Mouse (Mus musculus): ENCODE data around the gene Slc22a14.

Gene Slc22a14

GRCm38 (mm10) chr9:119192202-119192990 is 173.0 kb downstream of the Slc22a14 start:
- DNase-seq = peak; percentile 18

- DNase-seq = no peak
Observed at GRCm38 (mm10) chr9:119181241-119181728, 184.1 kb downstream of the Slc22a14 start.

- no peak for DNase-seq
Observed at GRCm38 (mm10) chr9:119179292-119179691, 186.1 kb downstream of the Slc22a14 start.

- no peak for DNase-seq
Observed at GRCm38 (mm10) chr9:119167608-119168007, 197.7 kb downstream of the Slc22a14 start.

GRCm38 (mm10) chr9:119165548-119165947 is 199.8 kb downstream of the Slc22a14 start:
- DNase-seq = no peak

- DNase-seq = no peak
Observed at GRCm38 (mm10) chr9:119164743-119165142, 200.6 kb downstream of the Slc22a14 start.

DNA sequence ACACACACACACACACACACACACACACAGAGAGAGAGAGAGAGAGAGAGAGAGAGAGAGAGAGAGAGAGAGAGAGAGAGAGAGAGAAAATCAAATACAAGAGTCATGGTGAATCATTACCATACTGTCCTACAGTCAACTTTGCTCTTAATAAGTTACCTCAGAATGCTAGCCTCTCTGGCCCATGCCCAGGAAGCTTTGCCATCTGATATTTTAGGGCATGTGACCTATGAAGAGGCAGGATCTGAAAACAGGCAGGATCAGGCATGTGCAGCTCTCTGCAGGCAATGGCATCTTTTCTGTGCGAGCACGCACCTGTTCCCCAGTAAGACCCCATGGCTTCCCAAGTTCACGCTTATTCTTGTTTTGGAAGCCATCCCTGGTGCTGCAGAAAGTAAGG is 204.7 kb downstream of the Slc22a14 start:
- no peak for DNase-seq

- no peak for DNase-seq
Observed at GRCm38 (mm10) chr9:119158861-119159260, 206.5 kb downstream of the Slc22a14 start, which contains the start of gene Gm47289. Gene Gm47289 (plus strand): TSS chr9:119159161.

DNA sequence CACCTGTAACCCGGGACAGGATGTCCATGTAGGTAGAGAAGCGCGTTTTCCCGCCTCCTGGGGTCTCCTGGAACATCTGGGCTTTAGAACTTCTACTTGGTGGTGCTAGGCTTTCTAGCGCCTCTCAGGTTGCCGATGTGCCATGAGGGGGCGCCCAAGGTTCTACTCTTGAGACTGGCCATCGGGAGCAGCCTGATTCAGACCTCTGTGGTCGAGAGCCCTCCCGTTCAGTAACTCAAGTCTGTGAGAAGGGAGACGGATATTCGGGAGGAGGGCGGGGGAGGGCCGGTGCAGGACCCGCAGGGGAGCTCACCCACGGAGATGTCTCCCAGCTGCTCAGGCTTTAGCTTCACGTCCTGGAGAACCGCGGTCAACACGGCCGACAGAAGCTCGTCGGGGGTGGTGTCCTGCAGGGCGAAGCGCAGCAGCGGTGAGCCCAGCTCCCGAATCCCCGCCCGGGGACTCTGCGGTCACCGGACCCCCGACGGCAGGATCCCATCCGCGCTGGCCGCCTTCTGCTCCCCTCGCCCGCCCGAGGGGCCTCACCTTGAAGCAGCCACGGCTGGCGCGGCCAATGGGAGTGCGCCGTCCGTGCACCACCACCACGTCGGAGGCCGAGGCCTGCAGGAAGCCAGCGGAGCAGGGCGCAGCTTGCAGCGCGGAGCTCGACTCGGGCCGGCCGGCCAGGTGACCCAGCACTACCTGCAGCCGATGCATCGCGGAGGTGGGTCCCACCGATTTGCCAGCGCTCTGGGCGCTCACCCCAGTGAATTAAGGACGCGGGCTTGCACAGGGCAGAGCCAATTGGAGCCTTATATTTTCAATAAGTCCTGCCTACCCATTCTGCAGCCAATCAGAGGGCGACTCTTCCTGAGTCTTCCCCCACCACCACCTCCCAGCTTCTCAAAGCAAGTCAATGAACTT is 208.8 kb downstream of the Slc22a14 start, which contains the start of gene Acaa1b:
Acaa1b (minus strand) TSS at position 816 of the 924 bp plus-strand sequence.
- DNase-seq = peak; percentile 82

GRCm38 (mm10) chr9:119155826-119156225 is 209.5 kb downstream of the Slc22a14 start:
- peak; percentile 45 for DNase-seq

DNA sequence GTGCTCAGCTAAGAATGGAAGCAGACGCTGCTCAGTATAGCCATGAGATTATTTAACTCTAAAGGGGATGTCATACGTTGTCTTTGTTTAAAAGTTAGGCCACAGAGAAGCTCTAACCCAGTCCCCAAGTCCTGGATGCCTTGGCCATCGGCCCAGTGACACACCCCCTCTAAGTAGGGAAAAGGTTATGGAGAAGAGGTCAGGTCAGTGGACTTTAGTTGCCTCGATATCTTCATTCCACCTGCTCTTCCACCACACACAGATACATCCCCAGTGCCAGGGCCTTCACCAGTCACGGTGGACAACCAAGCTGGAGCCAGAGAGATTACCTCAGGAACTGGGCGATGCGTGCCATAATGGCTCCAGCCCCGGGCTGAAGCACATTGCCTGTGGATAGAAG is 209.9 kb downstream of the Slc22a14 start:
- DNase-seq = no peak

GRCm38 (mm10) chr9:119151751-119152150 is 213.6 kb downstream of the Slc22a14 start:
- DNase-seq = no peak

GRCm38 (mm10) chr9:119149601-119150000 is 215.8 kb downstream of the Slc22a14 start:
- peak; percentile 19 for DNase-seq

DNA sequence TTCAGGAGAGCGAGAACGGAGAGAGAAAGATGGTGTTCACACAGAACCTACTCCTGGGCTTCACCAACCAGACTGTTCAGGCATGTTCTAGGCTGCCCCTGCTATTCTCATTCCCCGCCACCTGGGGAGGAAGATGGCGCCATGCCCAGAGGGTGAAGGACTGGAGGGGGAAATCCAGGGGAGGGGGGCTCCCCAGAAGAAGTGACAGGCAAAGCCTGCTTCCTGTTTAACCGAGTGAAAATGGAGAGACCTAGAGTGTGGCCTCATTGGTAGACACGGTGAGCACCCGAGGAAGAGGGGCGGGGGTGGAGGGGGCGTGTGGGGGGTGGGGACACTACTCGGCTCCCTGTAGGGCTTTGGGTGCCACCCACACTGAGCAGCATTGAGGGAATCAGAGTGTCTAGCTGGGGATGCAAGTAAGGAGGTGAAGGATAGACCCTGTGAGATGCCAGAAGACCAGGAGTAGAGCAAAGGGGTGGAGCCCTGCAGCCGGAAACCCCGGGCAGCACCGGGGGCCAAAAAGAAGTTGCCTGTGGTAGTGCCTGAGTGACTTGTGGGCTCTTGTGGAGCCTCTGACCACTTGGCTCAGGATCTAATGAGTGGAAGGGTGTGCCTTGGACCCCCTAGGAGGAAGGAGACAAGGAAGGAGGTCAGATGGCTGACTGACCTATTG is 219.1 kb downstream of the Slc22a14 start:
- no peak for DNase-seq

- DNase-seq = no peak
Observed at GRCm38 (mm10) chr9:119145638-119146037, 219.7 kb downstream of the Slc22a14 start.

DNA sequence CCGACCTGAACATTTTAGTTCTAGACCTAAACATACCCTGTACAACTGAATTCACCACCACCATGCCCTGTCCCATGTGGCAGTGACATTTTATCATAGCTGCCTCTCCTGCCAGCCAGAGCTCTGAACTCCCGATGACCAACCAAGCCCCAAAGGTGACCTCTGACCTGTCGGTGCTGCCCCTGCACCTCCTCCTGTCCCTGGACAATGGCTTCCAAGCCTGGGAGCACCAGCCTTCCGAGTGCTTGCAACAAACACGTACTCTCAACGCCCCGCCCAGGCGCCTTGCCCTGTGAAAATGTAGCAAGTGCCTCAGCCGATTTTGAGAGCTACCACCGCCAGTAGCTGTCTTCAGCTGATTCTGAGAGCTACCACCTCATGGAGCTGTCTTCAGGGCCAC is 220.2 kb downstream of the Slc22a14 start:
- DNase-seq = no peak

DNA sequence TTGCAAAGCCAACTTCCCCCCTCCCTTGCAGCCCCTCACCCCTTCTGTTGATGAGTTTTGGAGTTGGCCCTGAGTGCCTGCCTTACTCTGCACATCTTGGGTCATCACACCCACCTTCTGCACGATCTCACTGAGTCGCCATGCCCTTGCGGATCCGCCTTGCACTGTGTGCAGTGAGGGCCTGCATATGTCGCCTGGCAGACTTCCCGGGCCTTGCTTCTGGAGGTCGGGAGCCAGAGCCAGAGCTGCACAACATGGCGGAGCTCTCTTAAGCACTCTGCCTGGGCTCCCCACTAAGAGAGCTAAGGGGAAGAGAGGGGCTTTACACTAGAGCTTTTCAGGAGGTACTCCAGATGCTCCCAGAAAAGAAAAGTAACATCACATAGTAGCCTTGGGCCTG is 220.7 kb downstream of the Slc22a14 start:
- DNase-seq = no peak

- no peak for DNase-seq
Observed at GRCm38 (mm10) chr9:119143372-119143771, 222.0 kb downstream of the Slc22a14 start.

DNA sequence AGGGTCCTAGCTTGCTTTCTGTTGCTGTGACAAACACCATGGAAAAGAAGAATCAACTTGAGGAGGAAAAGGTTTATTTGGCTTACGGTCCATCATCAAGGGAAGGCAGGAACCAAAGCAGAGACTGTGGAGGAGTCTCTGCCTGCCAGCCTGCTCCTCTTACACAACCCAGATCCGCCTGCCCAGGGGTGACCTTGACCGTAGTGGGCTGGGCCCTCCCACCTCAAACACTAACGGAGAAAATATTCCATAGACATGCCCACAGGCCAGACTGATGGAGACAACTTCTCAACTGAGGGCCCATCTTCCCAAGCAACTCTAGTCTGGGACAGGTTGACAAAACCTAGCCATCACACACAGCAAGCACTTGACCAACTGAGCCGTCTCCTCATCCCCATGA is 223.3 kb downstream of the Slc22a14 start:
- DNase-seq = no peak

- no peak for DNase-seq
Observed at GRCm38 (mm10) chr9:119138836-119139235, 226.5 kb downstream of the Slc22a14 start.

- DNase-seq = no peak
Observed at GRCm38 (mm10) chr9:119130692-119131091, 234.7 kb downstream of the Slc22a14 start.

DNA sequence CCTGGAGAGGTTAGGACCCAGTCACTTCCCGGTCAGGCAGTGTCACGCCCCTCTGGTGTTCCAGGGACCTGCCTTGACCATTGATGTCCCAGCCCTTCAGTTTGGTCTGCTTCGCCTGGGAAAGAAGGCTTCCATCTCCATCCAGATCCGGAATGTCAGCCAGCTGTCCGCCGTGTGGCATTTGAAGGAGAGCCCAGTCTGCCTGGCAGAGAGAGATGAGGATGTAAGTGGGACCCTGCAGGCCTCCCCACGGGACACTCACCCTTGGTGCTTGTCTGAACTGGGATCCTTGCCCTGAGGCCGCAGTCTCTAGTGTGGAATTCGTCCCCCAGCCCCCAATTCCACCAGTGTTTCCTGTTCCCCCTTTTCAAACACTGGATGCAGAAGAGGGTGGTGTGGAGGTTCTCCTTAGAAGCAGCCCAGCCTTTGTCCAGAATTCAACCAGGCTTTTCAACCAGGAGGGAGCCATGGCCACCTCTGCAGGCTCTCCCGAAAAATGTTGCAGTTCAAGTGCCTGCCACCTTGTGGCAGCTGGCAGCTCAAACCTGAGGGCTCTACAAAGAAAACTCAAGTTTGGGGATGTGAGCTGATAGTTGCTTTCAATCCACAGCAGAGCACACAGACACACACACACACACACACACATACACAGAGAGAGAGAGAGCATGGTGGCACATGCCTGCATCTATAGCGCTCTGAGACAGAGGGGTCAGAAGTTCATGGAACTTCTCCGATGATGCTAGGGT is 236.7 kb downstream of the Slc22a14 start:
- DNase-seq = no peak
